Mouse (Mus musculus) limb, embryonic 12.5 days (tissue): ENCODE measurements around the gene Pde4d. TPM values are rescaled to one million over a fixed set of nuclear protein-coding genes. Genes with fewer than 3 reads are reported as not detected.

Experiments
- ATAC-seq: fragments of 200-750 bp; cut with Nextera tagmentation; 2 replicates; pipeline ENCODE4 v1.8.0; 2017; ENCODE audit warnings: low read depth, moderate TSS enrichment; ENCODE audit not compliant: insufficient number of reproducible peaks, insufficient read depth, low FRiP score, low TSS enrichment
- H3K27ac ChIP-seq: fragments of 300-500 bp; sonication (generic); 2 replicates; pipeline ENCODE4 v1.5.1; 2016; ENCODE audit warnings: mild to moderate bottlenecking, moderate library complexity
- H3K27me3 ChIP-seq: fragments of 300-500 bp; sonication (generic); 2 replicates; pipeline ENCODE4 v1.6.1; 2016; ENCODE audit warnings: mild to moderate bottlenecking, moderate library complexity
- H3K36me3 ChIP-seq: fragments of 300-500 bp; sonication (generic); 2 replicates; pipeline ENCODE4 v1.6.1; 2016; ENCODE audit warnings: mild to moderate bottlenecking, moderate library complexity
- H3K4me1 ChIP-seq: fragments of 300-500 bp; sonication (generic); replicated peaks from 2 replicates; pipeline ENCODE4 v1.6.1; 2016
- H3K4me2 ChIP-seq: fragments of 300-500 bp; sonication (generic); 2 replicates; pipeline ENCODE4 v1.6.1; 2016; ENCODE audit warnings: mild to moderate bottlenecking, moderate library complexity
- H3K4me3 ChIP-seq: fragments of 300-500 bp; sonication (generic); replicated peaks from 2 replicates; pipeline ENCODE4 v1.5.1; 2016; ENCODE audit warnings: mild to moderate bottlenecking
- H3K9ac ChIP-seq: fragments of 300-500 bp; sonication (generic); replicated peaks from 2 replicates; pipeline ENCODE4 v1.6.1; 2016; ENCODE audit warnings: mild to moderate bottlenecking, moderate library complexity
- H3K9me3 ChIP-seq: fragments of 300-500 bp; sonication (generic); 2 replicates; pipeline ENCODE4 v1.6.1; 2016; ENCODE audit warnings: mild to moderate bottlenecking, moderate library complexity
- WGBS: fragments of 180-500 bp; shearing (Covaris S2); methylation state at CpG from one replicate; pipeline ENCODE4 v1.1.7; 2016; 5-methylcytosine and 5-hydroxymethylcytosine counted together
- polyA plus RNA-seq: library from polyadenylated mRNA; unstranded; fragments of >200 nt; fragmentation: Nextera tagmentation; extraction: Ambion mirVana; gene quantifications from 2 replicates; pipeline ENCODE4 v1.2.1, GENCODE M21; 2016

Pde4d gene
- polyA plus RNA-seq, 1 experiment from 2014 or later: 23.7 TPM

GRCm38 (mm10) chr13:109190652-109191051 is 740.9 kb downstream of the Pde4d start:
- WGBS: 82% methylated on average over 4 of the region's 4 CpGs
- Histone ChIP-seq H3K27ac (no peak overlapping the region), H3K36me3 (no peaks in the 10 kb centered on the region), H3K9me3 (no peaks in the 10 kb centered on the region), H3K4me1 (no peaks in the 10 kb centered on the region), H3K4me3 (no peak overlapping the region), H3K4me2 (no peak overlapping the region), H3K9ac (no peak overlapping the region), H3K27me3 (no peaks in the 10 kb centered on the region)
- ATAC-seq: no peak

- no peak overlapping the region for H3K4me3 ChIP-seq
- H3K36me3 ChIP-seq: no peaks in the 10 kb centered on the region
- H3K4me1 ChIP-seq: no peaks in the 10 kb centered on the region
- no peak for ATAC-seq
- H3K4me2 ChIP-seq: no peak overlapping the region
- no peak overlapping the region for H3K9ac ChIP-seq
- H3K9me3 ChIP-seq: no peaks in the 10 kb centered on the region
- no peaks in the 10 kb centered on the region for H3K27me3 ChIP-seq
- WGBS: 81% methylated on average over 4 of the region's 4 CpGs
- no peak overlapping the region for H3K27ac ChIP-seq
These were observed 741.4 kb downstream of the Pde4d start for GRCm38 (mm10) chr13:109191176-109191575.

DNA sequence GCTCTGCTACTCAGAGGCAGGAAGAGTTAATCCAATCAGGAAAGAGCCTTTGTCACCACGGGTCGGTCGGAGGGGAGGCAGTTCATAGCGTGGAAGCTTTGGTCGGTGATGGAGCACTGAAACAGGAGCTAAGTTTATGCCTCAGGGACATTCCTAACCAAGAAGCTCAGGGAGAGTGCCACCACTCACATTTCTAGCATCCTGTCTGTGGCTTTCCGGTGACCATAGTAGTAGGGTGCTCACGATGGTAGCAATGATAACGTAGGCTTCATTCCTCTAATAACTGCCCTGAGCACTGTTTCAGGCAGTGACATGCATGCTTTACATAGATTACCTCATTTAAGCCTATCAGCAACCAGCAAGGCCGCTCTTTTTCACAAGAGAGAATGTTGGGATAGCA is 755.8 kb downstream of the Pde4d start:
- no peaks in the 10 kb centered on the region for H3K9me3 ChIP-seq
- ATAC-seq: no peak

GRCm38 (mm10) chr13:109208607-109209006 is 758.9 kb downstream of the Pde4d start:
- H3K36me3 ChIP-seq: no peaks in the 10 kb centered on the region
- H3K4me1 ChIP-seq: no peaks in the 10 kb centered on the region; the same call in 1 of the 2 replicates
- no peak overlapping the region for H3K9ac ChIP-seq
- 92% methylated on average over 16 of the region's 16 CpGs for WGBS
- no peaks in the 10 kb centered on the region for H3K9me3 ChIP-seq
- H3K4me2 ChIP-seq: no peak overlapping the region
- no peak overlapping the region for H3K27ac ChIP-seq
- H3K4me3 ChIP-seq: no peak overlapping the region
- H3K27me3 ChIP-seq: peaks cover 14% of the 10 kb centered on the region; the same call in 1 of the 2 replicates
- no peak for ATAC-seq

More for the DNA sequence above, 755.8 kb downstream of the Pde4d start:
- H3K27me3 ChIP-seq: no peaks in the 10 kb centered on the region
- 46% methylated on average over 9 of the region's 9 CpGs for WGBS
- no peak overlapping the region for H3K27ac ChIP-seq
- H3K36me3 ChIP-seq: no peaks in the 10 kb centered on the region
- H3K9ac ChIP-seq: no peak overlapping the region
- H3K4me2 ChIP-seq: no peak overlapping the region
- no peak overlapping the region for H3K4me3 ChIP-seq
- H3K4me1 ChIP-seq: no peaks in the 10 kb centered on the region

DNA sequence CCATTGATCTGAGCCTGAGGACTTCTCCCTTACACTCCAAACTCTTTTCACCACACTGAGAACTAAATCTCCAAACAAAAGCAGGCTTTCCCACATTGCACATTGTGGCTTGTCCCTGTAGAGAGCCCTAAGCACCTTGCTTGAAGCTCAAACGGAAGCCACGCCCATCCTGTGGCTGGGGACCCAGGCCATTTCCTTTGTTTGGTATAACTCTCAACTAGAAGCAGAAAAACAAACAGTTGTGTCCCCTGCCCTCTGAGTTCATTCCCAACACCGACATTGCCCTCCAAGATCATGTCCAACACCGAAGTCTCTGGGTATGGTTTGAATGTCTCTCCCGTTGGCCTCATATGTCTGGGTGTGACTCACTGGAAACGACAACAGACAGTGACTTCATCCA is 759.7 kb downstream of the Pde4d start:
- H3K27ac ChIP-seq: no peak overlapping the region
- no peaks in the 10 kb centered on the region; the same call in 1 of the 2 replicates for H3K4me1 ChIP-seq
- H3K9me3 ChIP-seq: no peaks in the 10 kb centered on the region
- no peak overlapping the region for H3K4me2 ChIP-seq
- no peak for ATAC-seq
- 80% methylated on average over 6 of the region's 6 CpGs for WGBS
- H3K9ac ChIP-seq: no peak overlapping the region
- no peak overlapping the region for H3K4me3 ChIP-seq
- H3K27me3 ChIP-seq: peaks cover 14% of the 10 kb centered on the region; the same call in 1 of the 2 replicates
- no peaks in the 10 kb centered on the region for H3K36me3 ChIP-seq

- H3K36me3 ChIP-seq: no peaks in the 10 kb centered on the region
- no peak for ATAC-seq
- peaks cover 14% of the 10 kb centered on the region; the same call in 1 of the 2 replicates for H3K27me3 ChIP-seq
- H3K4me3 ChIP-seq: no peak overlapping the region
- WGBS: 3% methylated on average over 4 of the region's 4 CpGs
- H3K27ac ChIP-seq: no peak overlapping the region
- no peak overlapping the region for H3K9ac ChIP-seq
- no peak overlapping the region for H3K4me2 ChIP-seq
- no peaks in the 10 kb centered on the region; the same call in 1 of the 2 replicates for H3K4me1 ChIP-seq
- no peaks in the 10 kb centered on the region for H3K9me3 ChIP-seq
These were observed 760.7 kb downstream of the Pde4d start for GRCm38 (mm10) chr13:109210403-109210802.

DNA sequence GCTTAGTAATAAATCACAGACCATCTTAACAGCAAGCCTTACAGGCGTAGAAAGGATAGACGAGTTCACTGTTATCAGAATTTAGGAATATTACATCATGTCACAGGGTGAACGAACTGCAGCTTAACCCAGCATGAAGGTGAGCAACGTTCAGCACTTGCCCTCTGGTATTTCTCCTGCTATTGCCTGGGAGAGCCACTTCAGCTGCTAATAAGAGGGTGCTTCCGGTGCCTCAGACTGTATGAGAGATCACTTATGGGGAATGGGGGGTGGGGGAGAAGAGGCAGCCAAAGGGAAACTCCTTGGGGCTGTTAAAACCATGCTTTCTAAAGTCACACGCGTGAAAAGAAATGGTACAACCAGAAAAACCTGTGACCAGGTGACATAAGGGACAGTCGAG is 761.7 kb downstream of the Pde4d start:
- Histone ChIP-seq H3K4me3 (no peak overlapping the region), H3K27me3 (peaks cover 14% of the 10 kb centered on the region; the same call in 1 of the 2 replicates), H3K9me3 (no peaks in the 10 kb centered on the region), H3K4me1 (no peaks in the 10 kb centered on the region; the same call in 1 of the 2 replicates), H3K9ac (no peak overlapping the region), H3K4me2 (peak overlapping the region; percentile 30), H3K36me3 (no peaks in the 10 kb centered on the region), H3K27ac (no peak overlapping the region)
- WGBS: 68% methylated on average over 8 of the region's 8 CpGs
- ATAC-seq: no peak

DNA sequence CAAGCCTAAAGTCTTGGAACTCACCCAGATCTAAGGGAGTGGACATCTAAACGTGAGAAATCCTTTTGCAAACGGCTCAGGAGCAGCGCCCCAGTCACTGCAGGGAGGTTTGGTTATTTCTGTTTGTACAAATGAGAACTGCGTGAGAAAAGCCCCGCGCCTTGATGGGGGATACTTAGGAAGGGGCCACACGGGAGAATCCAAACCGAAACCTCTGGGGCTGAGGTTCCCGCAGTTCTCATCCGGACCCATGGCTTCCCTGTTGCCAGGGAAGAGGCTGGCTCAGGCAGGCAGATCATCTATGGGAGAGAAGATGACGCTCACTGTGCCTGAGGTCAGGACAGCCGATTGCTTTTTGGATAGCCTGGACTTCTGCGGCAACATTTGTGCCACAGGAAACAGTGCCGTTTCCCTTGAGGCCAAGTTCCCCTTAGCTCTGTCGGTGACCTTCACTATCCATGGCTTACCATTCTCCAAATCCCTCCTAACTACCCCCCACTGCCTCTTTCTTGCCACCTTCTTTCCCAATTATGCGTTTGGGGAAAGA is 762.3 kb downstream of the Pde4d start:
- no peaks in the 10 kb centered on the region for H3K36me3 ChIP-seq
- no peaks in the 10 kb centered on the region for H3K9me3 ChIP-seq
- peak overlapping the region; percentile 30 for H3K4me2 ChIP-seq
- H3K4me1 ChIP-seq: no peaks in the 10 kb centered on the region; the same call in 1 of the 2 replicates
- H3K27me3 ChIP-seq: peaks cover 14% of the 10 kb centered on the region; the same call in 1 of the 2 replicates
- no peak overlapping the region for H3K27ac ChIP-seq
- 47% methylated on average over 16 of the region's 16 CpGs for WGBS
- H3K4me3 ChIP-seq: no peak overlapping the region
- H3K9ac ChIP-seq: no peak overlapping the region
- no peak for ATAC-seq

GRCm38 (mm10) chr13:109212788-109213473 is 763.2 kb downstream of the Pde4d start:
- peak; percentile 43; the same call in 1 of the 2 replicates for ATAC-seq
- H3K4me1 ChIP-seq: no peaks in the 10 kb centered on the region; the same call in 1 of the 2 replicates
- no peak overlapping the region for H3K9ac ChIP-seq
- peak overlapping the region; percentile 44 for H3K4me2 ChIP-seq
- WGBS: 26% methylated on average over 12 of the region's 13 CpGs
- H3K27me3 ChIP-seq: peaks cover 14% of the 10 kb centered on the region; the same call in 1 of the 2 replicates
- H3K27ac ChIP-seq: no peak overlapping the region
- H3K9me3 ChIP-seq: no peaks in the 10 kb centered on the region
- H3K4me3 ChIP-seq: no peak overlapping the region
- no peaks in the 10 kb centered on the region for H3K36me3 ChIP-seq

DNA sequence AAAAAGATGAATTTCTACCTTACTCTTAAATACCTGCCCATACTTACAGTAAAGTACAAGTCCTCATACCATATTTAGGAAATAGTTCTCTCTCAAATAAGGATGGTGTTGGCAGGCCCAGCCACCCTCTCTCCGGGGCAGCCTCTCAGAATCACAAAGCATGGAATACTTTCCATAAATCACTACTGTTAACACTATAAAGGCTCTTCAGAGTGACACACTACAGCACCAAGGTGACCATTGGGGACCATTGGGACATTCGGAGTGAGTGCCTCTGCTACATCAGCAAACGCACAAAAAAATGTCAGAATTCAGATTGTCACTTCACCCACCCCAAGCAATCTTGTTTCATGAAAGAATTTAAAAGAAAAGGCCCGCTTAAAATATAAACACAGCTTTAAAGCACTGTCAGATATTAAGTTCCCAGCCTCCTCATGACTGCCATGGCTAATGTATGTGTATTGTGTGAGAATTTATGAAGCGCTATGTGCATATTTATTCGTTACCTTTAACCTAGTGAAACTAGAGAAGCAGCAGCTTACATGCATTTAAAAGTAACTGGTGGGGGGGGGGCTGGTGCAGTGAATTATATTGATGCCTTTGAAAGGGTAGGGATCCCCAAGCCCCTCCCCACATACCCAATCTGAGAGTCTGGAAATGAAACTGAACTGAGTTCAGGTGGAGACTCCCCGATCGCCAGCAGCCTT is 769.4 kb downstream of the Pde4d start:
- H3K4me3 ChIP-seq: no peak overlapping the region
- no peak overlapping the region for H3K4me2 ChIP-seq
- no peak overlapping the region for H3K9ac ChIP-seq
- no peaks in the 10 kb centered on the region for H3K4me1 ChIP-seq
- ATAC-seq: no peak
- no peaks in the 10 kb centered on the region for H3K27me3 ChIP-seq
- no peaks in the 10 kb centered on the region for H3K36me3 ChIP-seq
- no peaks in the 10 kb centered on the region for H3K9me3 ChIP-seq
- 81% methylated on average over 8 of the region's 8 CpGs for WGBS
- H3K27ac ChIP-seq: no peak overlapping the region

- peak overlapping the region; percentile 44 for H3K4me2 ChIP-seq
- H3K9ac ChIP-seq: no peak overlapping the region
- H3K4me1 ChIP-seq: peaks cover 26% of the 10 kb centered on the region
- no peak; the same call in 1 of the 2 replicates for ATAC-seq
- H3K9me3 ChIP-seq: no peaks in the 10 kb centered on the region
- no peaks in the 10 kb centered on the region for H3K27me3 ChIP-seq
- no peaks in the 10 kb centered on the region for H3K36me3 ChIP-seq
- 0 out of 2 replicates have a peak overlapping the region, but pooled peaks have one; percentile 9 for H3K4me3 ChIP-seq
- no peak overlapping the region for H3K27ac ChIP-seq
- 23% methylated on average over 8 of the region's 8 CpGs for WGBS
These were observed 779.3 kb downstream of the Pde4d start for GRCm38 (mm10) chr13:109228967-109229617.
